Mouse (Mus musculus) lung, adult 2 months (tissue): Measurements from ENCODE around the gene Tmem53. TPM values are rescaled to one million over a fixed set of nuclear protein-coding genes. Genes with fewer than 3 reads are reported as not detected.

Experiments
- DNase-seq: peaks from one replicate; pipeline ENCODE4 v3.0.0; 2022
- H3K4me1 ChIP-seq: fragments of 200-500 bp; 2 replicates; pipeline ENCODE4 v1.6.1; 2011; ENCODE audit warnings: low read length; ENCODE audit not compliant: control insufficient read depth, insufficient read depth
- H3K4me3 ChIP-seq: fragments of 200-500 bp; replicated peaks from 2 replicates; pipeline ENCODE3; 2011; ENCODE audit warnings: low read depth, mild to moderate bottlenecking, control low read depth, low read length; ENCODE audit errors: extremely low read depth
- CTCF ChIP-seq: fragments of 200-500 bp; IDR thresholded peaks from 2 replicates; pipeline ENCODE4 v1.5.1; 2011; ENCODE audit warnings: mild to moderate bottlenecking, low read length, control low read depth; ENCODE audit not compliant: insufficient read depth
- POLR2A ChIP-seq: fragments of 200-500 bp; IDR thresholded peaks from 2 replicates; pipeline ENCODE4 v1.6.1; 2011; ENCODE audit warnings: low read depth, mild to moderate bottlenecking, control low read depth, low read length, borderline replicate concordance; ENCODE audit errors: extremely low read depth
- WGBS: fragments of 180-500 bp; shearing (Covaris S2); methylation state at CpG from one replicate; pipeline ENCODE4 v1.1.7; 2018; 5-methylcytosine and 5-hydroxymethylcytosine counted together
- polyA plus RNA-seq: library from polyadenylated mRNA; depleted of rRNA; stranded (reverse); fragments of >200 nt; gene quantifications from 2 replicates; pipeline ENCODE4 v1.2.3, GENCODE M21; 2012; rRNA removed

Gene Tmem53
- polyA plus RNA-seq, 1 experiment: 21.7 TPM

DNA sequence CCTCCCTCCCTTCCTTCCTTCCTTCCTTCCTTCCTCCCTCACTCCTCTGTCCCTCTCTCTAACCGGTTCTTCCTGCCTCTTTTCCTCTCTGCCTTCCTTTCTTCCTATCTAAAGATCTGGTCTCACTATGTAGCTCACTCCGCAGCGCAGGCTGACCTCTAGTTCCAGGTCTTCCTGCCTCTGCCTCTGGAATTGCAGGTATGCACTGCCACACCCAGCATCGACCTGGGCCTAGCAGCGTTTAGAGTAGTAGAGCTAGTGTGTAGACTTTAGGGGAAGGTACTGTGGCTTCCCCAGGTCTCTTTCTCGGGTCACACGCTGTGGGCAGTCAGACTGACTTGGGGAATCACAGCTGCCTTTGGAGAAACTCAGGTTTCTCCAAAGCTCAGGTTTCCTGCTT lies 53.7 kb downstream of the Tmem53 start:
- Histone ChIP-seq H3K4me3 (no peak overlapping the region), H3K4me1 (no peaks in the 10 kb centered on the region)
- 60% methylated on average over 6 of the region's 7 CpGs for whole genome bisulfite sequencing
- no peak for DNase-seq
- TF ChIP-seq POLR2A: no peak
- no peak for TF ChIP-seq CTCF

GRCm38 (mm10) chr4:117307270-117307669 lies 55.5 kb downstream of the Tmem53 start:
- WGBS: 79% methylated on average over 6 of the region's 6 CpGs

DNA sequence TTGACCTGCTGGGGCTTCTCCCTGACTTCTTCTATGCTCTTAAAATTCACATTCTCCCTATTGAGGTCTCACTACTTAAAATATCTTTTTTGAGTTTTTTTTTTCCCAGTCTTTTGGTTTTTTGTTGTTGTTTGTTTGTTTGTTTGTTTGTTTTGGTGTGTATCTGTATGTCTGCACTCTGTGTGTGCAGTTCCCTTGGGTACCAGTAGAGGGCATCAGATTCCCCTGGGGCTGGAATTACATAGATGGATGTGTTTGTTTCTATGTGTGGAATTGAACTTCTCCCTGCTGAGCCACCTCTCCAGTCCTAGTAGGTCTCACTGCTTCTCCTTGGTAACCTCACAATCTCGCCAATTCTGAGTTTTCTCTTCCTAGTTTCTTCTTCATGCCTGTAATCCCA lies 57.7 kb downstream of the Tmem53 start:
- 85% methylated on average over 1 of the region's 1 CpGs for WGBS
- H3K4me1 ChIP-seq: no peaks in the 10 kb centered on the region
- H3K4me3 ChIP-seq: no peak overlapping the region
- DNase-seq: no peak
- no peak for TF ChIP-seq CTCF
- TF ChIP-seq POLR2A: no peak

More at GRCm38 (mm10) chr4:117307270-117307669, 55.5 kb downstream of the Tmem53 start:
- DNase-seq: no peak
- no peak for TF ChIP-seq POLR2A
- TF ChIP-seq CTCF: no peak
- no peak overlapping the region for H3K4me3 ChIP-seq
- no peaks in the 10 kb centered on the region for H3K4me1 ChIP-seq

GRCm38 (mm10) chr4:117311891-117312290 lies 60.1 kb downstream of the Tmem53 start:
- no peak for TF ChIP-seq POLR2A
- TF ChIP-seq CTCF: no peak
- 75% methylated on average over 5 of the region's 5 CpGs for WGBS
- DNase-seq: no peak
- Histone ChIP-seq H3K4me1 (no peaks in the 10 kb centered on the region), H3K4me3 (no peak overlapping the region)

- no peak overlapping the region for H3K4me3 ChIP-seq
- H3K4me1 ChIP-seq: no peaks in the 10 kb centered on the region
- no peak for DNase-seq
- WGBS: 29% methylated on average over 26 of the region's 26 CpGs
- TF ChIP-seq POLR2A (no peak), CTCF (no peak)
These were observed 60.8 kb downstream of the Tmem53 start for GRCm38 (mm10) chr4:117312416-117313084.

DNA sequence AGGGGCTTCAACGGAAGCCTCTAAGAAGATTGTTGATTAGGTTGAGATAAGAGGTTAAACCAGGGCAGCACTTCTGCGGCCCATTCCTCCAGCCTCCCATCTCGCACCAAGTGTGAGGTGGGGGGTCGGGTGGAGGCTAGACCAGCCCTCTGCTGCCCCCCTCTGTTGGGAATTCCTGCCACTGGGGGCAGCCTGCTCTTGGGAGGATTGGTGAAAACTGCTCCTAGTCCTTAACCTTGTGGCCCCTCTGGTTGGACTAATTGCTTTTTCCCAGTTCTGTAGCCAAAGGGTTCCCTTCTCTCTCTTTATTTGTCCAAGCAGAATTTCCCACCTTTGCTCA lies 61.3 kb downstream of the Tmem53 start:
- Histone ChIP-seq H3K4me1 (no peaks in the 10 kb centered on the region), H3K4me3 (no peak overlapping the region)
- 17% methylated on average over 4 of the region's 4 CpGs for WGBS
- peak; percentile 20 for DNase-seq
- TF ChIP-seq POLR2A (no peak), CTCF (peak; percentile 26; the same call in 1 of the 2 replicates)

DNA sequence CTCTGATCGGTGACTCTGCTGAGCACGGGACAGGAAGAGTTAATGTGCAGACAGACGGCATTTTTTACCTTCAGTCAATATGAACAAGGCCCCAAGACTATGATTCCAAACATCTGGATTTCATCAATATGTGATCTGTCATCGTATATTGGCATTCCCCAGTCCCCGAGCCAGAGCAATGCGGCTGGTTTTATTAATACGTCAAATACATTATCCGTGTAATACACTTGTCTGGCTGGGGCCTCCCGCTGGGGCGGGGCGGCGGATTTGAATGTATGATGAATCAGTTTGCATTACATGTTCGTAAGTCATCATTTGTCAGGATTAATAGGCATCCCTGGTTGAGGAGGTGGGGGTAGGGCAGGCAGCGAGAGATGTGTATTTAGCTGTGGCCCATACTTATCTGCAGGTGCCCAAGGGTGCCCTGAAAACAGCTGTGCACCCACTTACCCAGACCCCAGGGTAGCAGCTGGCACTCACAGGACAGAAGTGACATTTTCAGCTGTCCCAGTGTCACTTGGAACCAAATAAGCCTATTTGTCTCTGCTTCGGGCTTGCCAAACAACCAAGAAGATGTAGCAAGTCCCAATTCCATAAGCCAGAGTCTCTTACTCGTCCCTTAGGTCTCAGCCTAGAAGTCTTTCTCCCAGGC lies 63.2 kb downstream of the Tmem53 start:
- no peak overlapping the region for H3K4me3 ChIP-seq
- TF ChIP-seq CTCF (no peak), POLR2A (no peak)
- 66% methylated on average over 16 of the region's 16 CpGs for WGBS
- no peak for DNase-seq
- no peaks in the 10 kb centered on the region for H3K4me1 ChIP-seq

GRCm38 (mm10) chr4:117316800-117317199 lies 65.0 kb downstream of the Tmem53 start:
- H3K4me1 ChIP-seq: no peaks in the 10 kb centered on the region
- no peak for DNase-seq
- no peak overlapping the region for H3K4me3 ChIP-seq
- TF ChIP-seq POLR2A: no peak
- 48% methylated on average over 6 of the region's 6 CpGs for WGBS

DNA sequence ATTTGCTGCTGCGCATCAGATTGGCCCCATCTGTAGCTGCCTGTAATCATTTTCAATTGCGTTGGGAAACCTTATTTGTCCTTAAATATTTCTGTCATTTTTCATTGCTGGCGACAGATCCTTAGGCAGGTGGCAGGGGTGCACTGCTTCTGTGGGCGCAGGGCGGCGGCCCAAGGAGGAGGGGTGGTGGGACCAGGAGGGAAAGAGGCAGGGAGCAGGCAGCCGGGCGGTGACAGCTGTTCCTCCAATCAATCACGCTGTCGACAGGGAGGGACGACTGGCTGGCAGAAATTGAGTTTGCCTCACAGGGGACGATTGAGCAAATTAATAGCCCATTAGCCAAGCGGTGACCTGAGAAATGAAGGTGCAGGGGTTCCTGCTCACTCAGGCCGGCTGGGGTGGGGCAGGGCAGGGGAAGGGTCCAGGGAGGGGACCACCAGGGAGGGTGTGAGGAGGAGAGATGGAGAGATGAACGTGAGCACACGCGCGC lies 66.0 kb downstream of the Tmem53 start:
- TF ChIP-seq CTCF (no peak), POLR2A (no peak)
- DNase-seq: no peak
- H3K4me3 ChIP-seq: no peak overlapping the region
- WGBS: 21% methylated on average over 18 of the region's 18 CpGs
- no peaks in the 10 kb centered on the region for H3K4me1 ChIP-seq

Other genes with a start within 250 kb of the Tmem53 start
- gene Eif2b3, start 232.5 kb upstream of the Tmem53 start, polyA plus RNA-seq: 4.3 and 6.1 TPM in 2 replicates
- 8.3 and 8.8 TPM in 2 replicates for gene Ptch2, start 155.9 kb upstream of the Tmem53 start, polyA plus RNA-seq
- gene Btbd19, start 126.2 kb upstream of the Tmem53 start, polyA plus RNA-seq: 12.1 and 13.7 TPM in 2 replicates
- 58.9 and 61.4 TPM in 2 replicates for gene Tctex1d4, start 125.2 kb upstream of the Tmem53 start, polyA plus RNA-seq
- 19.4 and 20.4 TPM in 2 replicates for gene Plk3, start 118.0 kb upstream of the Tmem53 start, polyA plus RNA-seq
- 456 and 494 TPM in 2 replicates for gene Rps8, start 95.7 kb upstream of the Tmem53 start, polyA plus RNA-seq
- gene Kif2c, start 69.3 kb upstream of the Tmem53 start, polyA plus RNA-seq: 0.34 and 0.86 TPM in 2 replicates
- 4.2 and 5.2 TPM in 2 replicates for gene Armh1, start 174 bp downstream of the Tmem53 start, polyA plus RNA-seq
- 73.8 and 108 TPM in 2 replicates for gene Rnf220, start 245.1 kb downstream of the Tmem53 start, polyA plus RNA-seq